Mouse (Mus musculus) midbrain, embryonic 15.5 days (tissue): Measurements from ENCODE around the gene Zfp36l1. TPM values are rescaled to one million over a fixed set of nuclear protein-coding genes. Genes with fewer than 3 reads are reported as not detected.

Source experiments
- ATAC-seq: fragments of 200-750 bp; cut with Nextera tagmentation; replicated peaks from 2 replicates; pipeline ENCODE4 v1.8.0; 2017; ENCODE audit warnings: moderate TSS enrichment
- H3K27ac ChIP-seq: fragments of 300-500 bp; sonication (generic); 2 replicates; pipeline ENCODE4 v1.5.1; 2015; ENCODE audit warnings: mild to moderate bottlenecking, inconsistent platforms
- H3K27me3 ChIP-seq: fragments of 300-500 bp; sonication (generic); replicated peaks from 2 replicates; pipeline ENCODE4 v1.6.1; 2015; ENCODE audit warnings: inconsistent platforms
- H3K36me3 ChIP-seq: fragments of 300-500 bp; sonication (generic); replicated peaks from 2 replicates; pipeline ENCODE4 v1.6.1; 2015; ENCODE audit warnings: inconsistent platforms
- H3K4me1 ChIP-seq: fragments of 300-500 bp; sonication (generic); 2 replicates; pipeline ENCODE4 v1.6.1; 2015; ENCODE audit warnings: inconsistent platforms
- H3K4me2 ChIP-seq: fragments of 300-500 bp; sonication (generic); 2 replicates; pipeline ENCODE4 v1.6.1; 2015; ENCODE audit warnings: inconsistent platforms, mild to moderate bottlenecking, moderate library complexity
- H3K4me3 ChIP-seq: fragments of 300-500 bp; sonication (generic); 2 replicates; pipeline ENCODE4 v1.5.1; 2015; ENCODE audit warnings: mild to moderate bottlenecking, inconsistent platforms
- H3K9ac ChIP-seq: fragments of 300-500 bp; sonication (generic); 2 replicates; pipeline ENCODE4 v1.6.1; 2015; ENCODE audit warnings: mild to moderate bottlenecking, inconsistent platforms
- H3K9me3 ChIP-seq: fragments of 300-500 bp; sonication (generic); 2 replicates; pipeline ENCODE4 v1.6.1; 2016; ENCODE audit warnings: inconsistent platforms
- WGBS: fragments of 180-500 bp; shearing (Covaris S2); methylation state at CpG from one replicate; pipeline ENCODE4 v1.1.7; 2015; ENCODE audit warnings: mixed read lengths; 5-methylcytosine and 5-hydroxymethylcytosine counted together
- polyA plus RNA-seq: library from polyadenylated mRNA; unstranded; fragments of >200 nt; fragmentation: Nextera tagmentation; extraction: Ambion mirVana; gene quantifications from 2 replicates; pipeline ENCODE4 v1.2.1, GENCODE M21; 2015

The Zfp36l1 gene
- polyA plus RNA-seq, 1 experiment from 2014 or later, result 37.1 TPM

DNA sequence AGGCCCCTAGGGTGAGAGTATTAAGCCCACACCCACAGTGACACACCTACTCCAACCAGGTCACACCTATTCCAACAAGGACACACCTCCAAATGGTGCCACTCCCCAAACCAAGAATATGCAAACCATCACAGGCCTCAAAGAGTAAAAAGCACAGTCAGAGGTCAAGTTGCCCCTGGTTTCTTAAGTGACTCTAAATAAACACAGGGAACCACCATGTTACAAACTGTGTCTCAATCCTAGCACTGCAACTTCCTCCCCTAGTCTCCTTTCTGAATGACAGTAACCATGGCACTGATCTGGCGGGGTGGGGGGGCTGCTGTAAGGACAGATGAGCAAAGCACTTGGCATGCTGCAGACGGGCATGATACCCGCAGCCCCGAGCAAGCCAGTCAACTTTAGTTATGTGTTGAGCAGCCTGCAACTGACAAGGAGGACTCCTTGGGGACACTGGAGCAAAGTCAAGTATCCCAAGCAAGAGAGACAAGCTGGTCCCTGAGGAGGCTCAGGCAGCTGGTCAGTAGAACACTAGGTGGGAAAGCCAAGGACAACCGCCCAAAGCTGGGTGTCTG, 14.5 kb upstream of the Zfp36l1 start:
- peaks cover 31% of the 10 kb centered on the region for H3K4me1 ChIP-seq

DNA sequence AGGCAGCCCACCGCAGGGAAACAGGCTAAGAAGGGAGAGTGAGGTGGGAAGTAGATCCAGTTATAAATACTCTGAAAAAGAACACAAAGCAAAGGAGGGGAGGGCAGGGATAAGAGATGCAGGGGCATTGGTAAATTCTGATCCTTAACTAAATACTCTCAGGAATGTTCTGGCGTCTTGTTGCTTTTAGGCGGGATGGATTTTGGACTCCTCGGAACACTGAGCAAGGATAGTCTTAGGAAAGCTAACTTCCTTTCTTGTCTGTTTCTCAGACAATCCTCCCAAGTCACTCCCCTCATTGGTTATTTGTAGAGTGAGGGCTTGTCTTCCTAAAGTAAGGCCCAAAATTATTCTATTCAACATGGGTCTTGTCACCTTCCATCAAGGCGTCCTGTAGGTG, 12.5 kb upstream of the Zfp36l1 start:
- H3K4me2 ChIP-seq, result no peak overlapping the region
- H3K9ac ChIP-seq, result no peak overlapping the region
- no peak for ATAC-seq
- H3K27ac ChIP-seq, result no peak overlapping the region
- no peaks in the 10 kb centered on the region for H3K9me3 ChIP-seq
- WGBS, result 94% methylated on average over 5 of the region's 5 CpGs
- H3K4me3 ChIP-seq, result no peak overlapping the region
- no peaks in the 10 kb centered on the region for H3K36me3 ChIP-seq
- peaks cover 12% of the 10 kb centered on the region for H3K4me1 ChIP-seq
- no peaks in the 10 kb centered on the region for H3K27me3 ChIP-seq

More for the DNA sequence above, 14.5 kb upstream of the Zfp36l1 start:
- Histone ChIP-seq H3K4me3 (no peak overlapping the region), H3K4me2 (no peak overlapping the region), H3K27ac (no peak overlapping the region), H3K36me3 (no peaks in the 10 kb centered on the region), H3K9me3 (no peaks in the 10 kb centered on the region), H3K9ac (no peak overlapping the region), H3K27me3 (no peaks in the 10 kb centered on the region)
- ATAC-seq, result no peak
- WGBS, result 81% methylated on average over 5 of the region's 5 CpGs

DNA sequence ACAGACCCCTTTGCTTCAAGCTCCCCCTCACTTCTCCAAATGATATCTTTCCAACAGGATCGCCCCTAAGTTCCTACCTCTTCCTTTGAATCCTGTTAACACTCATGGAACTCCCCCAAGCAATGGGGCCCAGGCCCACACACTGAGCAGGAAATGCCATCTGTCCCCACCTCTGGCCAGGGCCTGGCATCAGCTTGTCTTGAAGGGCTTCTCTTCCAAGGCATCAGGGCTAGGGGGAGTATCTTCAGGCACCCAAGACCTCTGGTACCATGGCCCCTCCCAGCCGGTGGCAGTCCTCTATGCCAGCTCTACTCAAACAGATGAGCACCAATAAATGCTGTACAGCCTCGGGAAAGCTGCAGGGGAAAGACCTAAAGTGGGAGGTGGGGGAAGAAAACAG, 11.9 kb upstream of the Zfp36l1 start:
- Histone ChIP-seq H3K4me2 (no peak overlapping the region), H3K9me3 (no peaks in the 10 kb centered on the region), H3K4me3 (no peak overlapping the region), H3K4me1 (peaks cover 6% of the 10 kb centered on the region; the same call in 1 of the 2 replicates), H3K27me3 (no peaks in the 10 kb centered on the region), H3K27ac (no peak overlapping the region), H3K9ac (no peak overlapping the region), H3K36me3 (no peaks in the 10 kb centered on the region)
- no peak for ATAC-seq
- WGBS, result 87% methylated on average over 3 of the region's 3 CpGs

DNA sequence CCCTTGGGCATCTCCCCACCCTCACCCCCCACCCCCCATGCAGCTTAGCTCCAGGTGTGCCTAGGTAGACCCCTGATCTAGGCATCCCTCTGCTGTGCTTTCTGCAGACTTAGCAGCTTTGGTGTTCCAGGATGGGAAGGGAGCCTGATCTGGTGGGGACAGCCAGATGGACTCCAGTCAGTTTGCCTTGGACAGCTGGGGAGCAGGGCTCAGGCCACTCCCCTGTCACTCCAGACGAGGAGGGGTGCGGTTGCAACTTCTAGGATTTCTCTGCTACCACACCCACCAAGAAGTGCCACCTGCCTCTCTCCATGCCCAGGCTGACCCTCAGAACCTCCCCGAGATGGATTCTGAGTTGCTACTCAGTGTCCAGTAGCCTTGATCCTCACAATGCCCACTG, 11.4 kb upstream of the Zfp36l1 start:
- H3K4me1 ChIP-seq, result peaks cover 6% of the 10 kb centered on the region; the same call in 1 of the 2 replicates
- WGBS, result 81% methylated on average over 3 of the region's 3 CpGs
- no peak overlapping the region for H3K9ac ChIP-seq

DNA sequence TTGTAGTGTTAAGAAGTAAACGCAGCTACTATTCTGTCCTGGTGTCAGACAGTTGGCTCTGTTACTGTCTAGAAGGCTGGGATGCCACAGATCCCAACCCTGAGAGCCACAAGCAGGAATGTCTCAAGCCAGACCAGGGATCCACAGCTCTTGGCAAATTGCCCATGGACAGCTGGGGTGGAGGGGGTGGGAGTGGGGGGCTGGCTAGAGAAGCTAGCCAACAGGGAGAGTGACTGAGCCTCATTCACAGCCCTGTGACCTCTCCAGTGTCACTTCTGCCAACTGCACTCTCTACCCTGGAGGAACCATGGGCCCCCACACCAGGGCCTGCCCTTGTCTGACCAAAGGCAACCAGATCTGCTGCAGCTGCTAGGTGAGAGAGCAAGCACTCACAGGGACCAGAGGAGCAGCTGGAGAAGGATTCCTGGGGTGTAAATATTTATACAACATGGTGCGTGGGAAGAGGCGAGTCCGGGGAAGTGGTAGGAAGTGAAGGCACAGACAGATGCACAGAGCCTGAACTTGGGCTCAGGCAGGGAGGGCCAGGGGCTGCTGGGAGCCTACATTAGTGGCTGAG, 10.5 kb upstream of the Zfp36l1 start:
- no peak overlapping the region for H3K4me2 ChIP-seq
- H3K27me3 ChIP-seq, result no peaks in the 10 kb centered on the region
- H3K27ac ChIP-seq, result peak overlapping the region; percentile 25
- H3K9me3 ChIP-seq, result no peaks in the 10 kb centered on the region
- H3K9ac ChIP-seq, result no peak overlapping the region
- WGBS, result 70% methylated on average over 4 of the region's 4 CpGs
- H3K4me1 ChIP-seq, result peaks cover 6% of the 10 kb centered on the region; the same call in 1 of the 2 replicates
- no peaks in the 10 kb centered on the region for H3K36me3 ChIP-seq
- H3K4me3 ChIP-seq, result no peak overlapping the region
- no peak for ATAC-seq

More for the DNA sequence above, 11.4 kb upstream of the Zfp36l1 start:
- no peak overlapping the region for H3K4me2 ChIP-seq
- H3K36me3 ChIP-seq, result no peaks in the 10 kb centered on the region
- no peaks in the 10 kb centered on the region for H3K9me3 ChIP-seq
- H3K27ac ChIP-seq, result no peak overlapping the region
- no peak overlapping the region for H3K4me3 ChIP-seq
- no peak for ATAC-seq
- no peaks in the 10 kb centered on the region for H3K27me3 ChIP-seq

DNA sequence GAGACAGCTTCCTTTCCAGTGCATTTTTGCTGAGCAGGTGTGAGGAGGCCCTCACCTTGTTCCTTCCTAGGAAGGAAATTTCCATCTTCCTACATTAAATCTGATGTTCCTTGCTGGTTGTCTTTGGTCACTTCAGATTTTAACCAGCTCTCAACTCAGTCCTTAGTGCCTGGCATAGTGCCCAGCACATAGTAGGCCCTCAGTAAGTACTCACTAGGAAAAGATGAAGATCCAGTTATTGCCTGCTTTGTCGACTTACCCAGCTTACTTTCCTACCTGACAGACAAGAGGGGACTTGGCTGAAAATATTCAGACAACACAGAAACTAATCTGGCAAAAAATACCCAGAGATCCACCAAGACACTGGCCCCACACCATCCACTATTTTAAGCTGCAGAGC, 8.6 kb upstream of the Zfp36l1 start:
- H3K9ac ChIP-seq, result no peak overlapping the region
- WGBS, result 85% methylated on average over 1 of the region's 1 CpGs
- no peaks in the 10 kb centered on the region for H3K27me3 ChIP-seq
- H3K4me2 ChIP-seq, result no peak overlapping the region
- no peak overlapping the region for H3K27ac ChIP-seq
- peaks cover 12% of the 10 kb centered on the region for H3K4me1 ChIP-seq
- no peaks in the 10 kb centered on the region for H3K9me3 ChIP-seq
- ATAC-seq, result no peak
- no peak overlapping the region for H3K4me3 ChIP-seq
- H3K36me3 ChIP-seq, result no peaks in the 10 kb centered on the region

DNA sequence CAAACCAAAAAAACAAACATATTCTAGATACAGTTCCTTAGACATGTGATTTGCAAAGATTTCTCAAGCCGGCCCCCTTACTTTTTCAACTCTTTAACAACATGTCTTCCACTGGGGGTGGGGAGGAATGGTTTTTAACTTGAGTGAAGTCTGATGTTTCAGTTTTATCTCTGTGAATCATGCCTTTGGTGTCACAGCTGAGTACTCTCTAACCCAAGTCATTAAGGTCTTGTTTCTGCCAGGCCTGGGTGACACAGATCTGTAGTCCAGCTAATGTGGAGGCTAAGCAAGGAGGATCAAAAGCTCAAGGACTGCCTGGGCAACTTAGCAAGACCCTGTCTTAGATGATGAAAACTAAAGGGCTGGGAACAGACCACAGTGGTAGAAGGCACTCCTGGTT, 5.8 kb upstream of the Zfp36l1 start:
- H3K4me2 ChIP-seq, result no peak overlapping the region
- 96% methylated on average over 1 of the region's 1 CpGs for WGBS
- ATAC-seq, result no peak
- H3K27me3 ChIP-seq, result peaks cover 4% of the 10 kb centered on the region
- peaks cover 31% of the 10 kb centered on the region for H3K4me1 ChIP-seq
- no peak overlapping the region for H3K4me3 ChIP-seq
- H3K36me3 ChIP-seq, result no peaks in the 10 kb centered on the region
- H3K9me3 ChIP-seq, result no peaks in the 10 kb centered on the region
- H3K9ac ChIP-seq, result no peak overlapping the region
- no peak overlapping the region for H3K27ac ChIP-seq

DNA sequence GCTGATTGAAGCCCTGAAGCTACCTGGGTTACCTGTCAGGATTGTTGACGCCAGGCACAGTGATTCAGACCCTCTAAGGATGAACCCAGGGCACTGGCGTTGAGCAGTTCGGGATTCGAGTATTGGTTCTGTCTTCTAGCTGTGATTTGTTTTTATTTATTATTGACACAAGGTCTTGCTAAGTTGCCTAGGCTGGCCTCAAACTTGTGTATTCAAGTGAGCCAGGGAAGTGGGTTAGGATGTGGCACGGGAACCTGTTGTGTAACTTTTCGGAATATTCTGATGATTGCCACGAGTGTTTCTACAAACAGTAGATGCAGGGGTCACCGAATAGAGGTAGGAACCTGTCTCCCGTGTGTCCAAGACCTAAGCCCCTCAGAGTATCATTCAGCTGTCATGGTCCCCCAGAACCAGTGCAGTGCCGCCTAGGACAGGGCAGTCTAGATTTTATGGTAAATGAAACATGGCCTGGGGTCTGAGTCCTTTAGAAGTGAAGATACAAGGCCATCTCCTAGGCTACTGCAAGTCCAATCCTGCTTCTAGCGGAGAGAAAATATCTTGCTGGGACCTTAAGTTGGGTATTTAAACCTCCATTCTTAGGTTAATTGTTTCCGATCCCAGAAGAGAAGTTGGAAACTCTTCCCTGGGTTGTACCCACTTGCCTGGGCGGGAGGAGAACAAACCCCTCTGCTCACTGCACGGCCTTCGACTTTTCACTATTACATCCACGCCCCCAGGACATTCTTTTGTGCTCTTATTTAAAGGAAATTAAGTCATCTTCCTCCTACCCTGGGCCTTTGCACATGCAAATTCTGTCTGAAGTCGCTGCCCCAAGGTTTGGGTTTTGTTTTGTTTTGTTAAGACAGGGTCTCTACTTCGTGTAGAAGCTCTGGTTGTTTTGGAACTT, 3.6 kb upstream of the Zfp36l1 start:
- H3K27ac ChIP-seq, result peak overlapping the region; percentile 88
- H3K27me3 ChIP-seq, result peaks cover 12% of the 10 kb centered on the region
- peak; percentile 44 for ATAC-seq
- no peaks in the 10 kb centered on the region for H3K36me3 ChIP-seq
- H3K9me3 ChIP-seq, result no peaks in the 10 kb centered on the region
- peak overlapping the region; percentile 77 for H3K9ac ChIP-seq
- H3K4me1 ChIP-seq, result peaks cover 30% of the 10 kb centered on the region
- 31% methylated on average over 18 of the region's 18 CpGs for WGBS
- H3K4me2 ChIP-seq, result peak overlapping the region; percentile 97
- peak overlapping the region; percentile 74 for H3K4me3 ChIP-seq

DNA sequence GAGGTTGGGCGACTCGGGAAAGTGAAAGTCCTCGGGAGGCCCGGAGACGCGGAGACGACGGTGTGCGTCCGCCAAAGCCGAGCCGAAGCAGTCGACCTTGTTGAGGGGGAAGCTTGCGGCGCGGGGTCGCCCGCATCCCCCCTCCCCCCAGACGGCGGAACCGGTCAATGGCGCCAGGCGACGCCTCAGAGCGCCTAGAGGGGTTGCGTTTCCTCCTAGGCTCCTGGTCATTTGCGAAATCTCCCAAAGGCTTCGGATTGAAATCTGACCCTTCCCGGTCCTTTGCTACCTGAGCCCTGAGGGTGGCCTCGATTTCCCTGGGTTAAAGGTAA, 3.0 kb upstream of the Zfp36l1 start:
- H3K9me3 ChIP-seq, result no peaks in the 10 kb centered on the region
- peak overlapping the region; percentile 74 for H3K4me3 ChIP-seq
- H3K4me1 ChIP-seq, result peaks cover 30% of the 10 kb centered on the region
- H3K27ac ChIP-seq, result peak overlapping the region; percentile 88
- 0% methylated on average over 30 of the region's 30 CpGs for WGBS
- no peak for ATAC-seq
- peak overlapping the region; percentile 77 for H3K9ac ChIP-seq
- peaks cover 16% of the 10 kb centered on the region for H3K27me3 ChIP-seq
- no peaks in the 10 kb centered on the region for H3K36me3 ChIP-seq
- H3K4me2 ChIP-seq, result peak overlapping the region; percentile 97

DNA sequence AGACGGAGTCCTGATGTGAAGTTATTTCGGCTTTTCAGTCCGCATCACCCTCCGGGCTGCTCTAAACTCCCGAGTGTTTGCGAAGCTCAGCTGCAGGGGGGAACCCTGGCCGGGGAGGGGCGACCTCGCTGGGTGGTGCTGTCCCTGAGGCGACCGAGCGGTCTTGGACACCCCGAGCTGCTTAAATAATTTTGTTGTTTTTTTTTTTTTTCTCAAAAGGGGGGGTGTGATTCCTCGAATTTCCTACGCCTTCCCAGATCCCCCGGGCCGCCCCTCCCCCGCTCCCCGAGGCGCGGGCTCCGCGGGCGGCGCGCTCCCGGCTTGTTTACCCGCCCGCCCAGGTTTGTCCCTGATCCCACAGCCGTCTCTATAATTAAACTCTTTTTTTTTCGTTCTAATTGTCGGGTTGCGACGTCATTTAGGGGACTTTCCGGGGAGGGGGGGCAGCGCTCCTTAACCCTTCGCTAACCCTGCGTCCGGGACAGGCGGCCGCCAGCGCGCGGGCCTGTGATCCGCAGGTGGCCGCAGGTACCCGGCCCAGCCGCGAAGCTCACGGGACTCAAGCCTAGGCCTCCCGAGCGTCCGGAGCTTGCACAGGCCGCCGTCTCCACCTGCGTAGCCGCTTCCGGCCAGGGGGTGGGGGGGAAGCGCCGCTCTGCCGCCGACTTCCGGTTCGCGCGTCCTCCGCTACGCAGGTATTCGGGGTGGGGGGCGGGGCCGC, 2.5 kb upstream of the Zfp36l1 start:
- Histone ChIP-seq H3K9me3 (no peaks in the 10 kb centered on the region), H3K4me1 (peaks cover 33% of the 10 kb centered on the region), H3K36me3 (no peaks in the 10 kb centered on the region), H3K27ac (peak overlapping the region; percentile 88), H3K27me3 (peaks cover 16% of the 10 kb centered on the region), H3K4me3 (peak overlapping the region; percentile 74), H3K4me2 (peak overlapping the region; percentile 97), H3K9ac (peak overlapping the region; percentile 77)
- under 1% methylated on average over 70 of the region's 71 CpGs for WGBS
- peak; percentile 91 for ATAC-seq

DNA sequence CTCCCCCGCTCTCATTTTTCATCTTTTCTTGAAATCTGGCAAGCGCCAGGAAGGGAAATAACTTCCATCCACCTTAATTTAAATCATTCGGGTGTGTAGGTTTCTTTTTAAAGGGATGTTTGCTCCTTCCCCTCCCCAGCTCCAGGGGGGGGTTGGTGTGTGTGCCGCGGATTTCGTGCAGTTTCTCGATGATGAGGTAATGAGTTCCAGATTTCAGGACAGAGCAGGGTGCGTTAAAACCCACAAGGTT, 2.0 kb upstream of the Zfp36l1 start:
- Histone ChIP-seq H3K27me3 (peaks cover 16% of the 10 kb centered on the region), H3K9ac (peak overlapping the region; percentile 77), H3K36me3 (no peaks in the 10 kb centered on the region), H3K4me2 (peak overlapping the region; percentile 97), H3K4me3 (peak overlapping the region; percentile 74), H3K27ac (peak overlapping the region; percentile 88), H3K9me3 (no peaks in the 10 kb centered on the region), H3K4me1 (peaks cover 38% of the 10 kb centered on the region)
- ATAC-seq, result no peak
- 0% methylated on average over 8 of the region's 8 CpGs for WGBS
